Mouse (Mus musculus) frontal cortex, postnatal 10 days (tissue): ENCODE data around the gene 2610028H24Rik.

Experiments used
- DNase-seq, 2 experiments: peaks; one replicate each; pipeline ENCODE4 v3.0.0; 2022; ENCODE audit warnings: low spot score in 2 of 2, mixed read lengths in 1 of 2

Gene 2610028H24Rik

GRCm38 (mm10) chr10:76448851-76449250 is at the start of gene 2610028H24Rik:
TSS of gene 2610028H24Rik (plus strand) at chr10:76449081.
- DNase-seq: no peak

- DNase-seq: no peak
Measured at GRCm38 (mm10) chr10:76408520-76408919, 40.4 kb upstream of the 2610028H24Rik start.

DNA sequence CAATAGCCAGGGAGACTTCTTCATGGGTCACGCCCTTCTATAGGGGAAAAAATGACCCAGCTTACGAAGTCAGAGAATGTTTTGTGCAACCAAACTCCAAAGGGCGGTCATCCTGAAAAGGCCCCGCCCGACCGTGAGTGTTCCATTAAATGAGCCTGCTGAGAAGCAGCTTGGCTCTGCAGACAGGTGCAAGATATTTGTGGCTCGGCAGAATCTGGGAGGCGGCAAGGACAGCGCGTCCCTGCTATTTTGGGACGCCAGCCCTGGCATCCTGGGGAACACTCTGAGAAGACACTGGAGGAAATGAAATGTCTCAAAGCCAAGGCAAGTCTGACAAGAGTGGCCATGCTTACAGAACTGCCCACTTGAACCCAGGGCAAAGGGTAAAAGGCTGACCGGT is 32.1 kb upstream of the 2610028H24Rik start:
- DNase-seq: no peak

GRCm38 (mm10) chr10:76425674-76426073 is 23.2 kb upstream of the 2610028H24Rik start:
- DNase-seq: no peak

- DNase-seq: no peak
Measured at GRCm38 (mm10) chr10:76433925-76434324, 15.0 kb upstream of the 2610028H24Rik start.

GRCm38 (mm10) chr10:76439107-76439890 is 9.6 kb upstream of the 2610028H24Rik start:
- no peak for DNase-seq

- no peak for DNase-seq
Measured at GRCm38 (mm10) chr10:76440281-76440680, 8.6 kb upstream of the 2610028H24Rik start, which contains the start of gene AC141477.1. TSS of gene AC141477.1 (minus strand) at chr10:76440444.

- peak; percentile 95 to 96 for DNase-seq
Measured at GRCm38 (mm10) chr10:76442178-76443088, 6.4 kb upstream of the 2610028H24Rik start, which contains the start of gene Pcnt. TSS of gene Pcnt (minus strand) at chr10:76442786.

DNA sequence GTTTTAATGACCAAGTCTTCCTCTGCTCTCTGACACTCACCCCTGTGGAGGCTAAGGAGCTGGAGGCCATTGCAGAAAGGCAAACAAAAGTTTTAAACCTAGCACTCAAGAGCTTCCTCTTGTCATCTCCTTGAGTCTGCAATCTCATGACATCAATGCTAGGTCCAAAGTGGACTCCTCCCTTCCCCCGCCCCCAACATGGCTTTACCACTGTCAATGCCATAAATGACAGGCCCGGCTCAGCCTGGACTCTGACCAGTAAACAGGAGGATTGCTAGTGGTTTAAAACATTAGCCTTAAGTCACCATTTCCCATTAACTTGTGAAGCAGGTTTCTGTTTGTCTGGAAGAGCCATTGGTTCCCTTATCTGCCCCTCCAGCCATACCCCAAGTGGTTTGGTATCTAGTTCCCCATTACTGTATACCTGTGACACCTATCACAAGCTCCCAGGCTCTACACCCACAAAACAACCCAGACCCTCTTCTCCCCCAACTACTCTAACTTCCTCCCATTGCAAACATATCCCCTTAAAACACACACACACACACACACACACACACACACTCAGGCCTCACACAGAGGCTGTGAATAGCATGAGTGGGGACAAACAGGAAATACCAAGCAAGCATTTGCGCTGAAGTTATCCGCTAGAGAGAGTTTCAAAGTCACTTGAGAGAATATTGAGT is 2.7 kb upstream of the 2610028H24Rik start:
- DNase-seq: no peak

- DNase-seq: no peak
Measured at GRCm38 (mm10) chr10:76447406-76448229, 1.3 kb upstream of the 2610028H24Rik start.

GRCm38 (mm10) chr10:76455289-76455688 is 6.4 kb downstream of the 2610028H24Rik start:
- peak in 1 of 2 experiments; percentile 38 for DNase-seq

- no peak for DNase-seq
Measured at GRCm38 (mm10) chr10:76461255-76461654, 12.4 kb downstream of the 2610028H24Rik start.

DNA sequence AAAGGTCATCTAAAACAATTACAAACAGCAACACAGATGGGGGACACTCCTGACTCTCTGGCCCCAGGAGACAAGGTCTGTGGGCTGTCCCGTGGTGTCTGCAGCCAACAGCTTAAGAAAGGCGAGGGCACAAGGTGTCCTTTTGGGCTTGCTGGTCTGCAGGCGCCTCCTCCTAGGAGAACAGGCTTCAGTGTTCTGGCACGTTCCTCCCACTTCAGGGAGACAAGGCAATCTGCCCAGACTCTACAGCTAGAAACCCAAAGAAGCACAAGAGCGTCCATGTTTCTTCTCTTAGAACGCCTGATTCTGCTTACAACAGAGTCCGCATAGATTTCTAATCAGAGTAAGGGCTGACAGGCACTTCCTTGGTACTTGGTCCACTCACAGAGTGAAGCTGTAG is 13.4 kb downstream of the 2610028H24Rik start:
- no peak for DNase-seq

- no peak for DNase-seq
Measured at GRCm38 (mm10) chr10:76462721-76463120, 13.8 kb downstream of the 2610028H24Rik start.

DNA sequence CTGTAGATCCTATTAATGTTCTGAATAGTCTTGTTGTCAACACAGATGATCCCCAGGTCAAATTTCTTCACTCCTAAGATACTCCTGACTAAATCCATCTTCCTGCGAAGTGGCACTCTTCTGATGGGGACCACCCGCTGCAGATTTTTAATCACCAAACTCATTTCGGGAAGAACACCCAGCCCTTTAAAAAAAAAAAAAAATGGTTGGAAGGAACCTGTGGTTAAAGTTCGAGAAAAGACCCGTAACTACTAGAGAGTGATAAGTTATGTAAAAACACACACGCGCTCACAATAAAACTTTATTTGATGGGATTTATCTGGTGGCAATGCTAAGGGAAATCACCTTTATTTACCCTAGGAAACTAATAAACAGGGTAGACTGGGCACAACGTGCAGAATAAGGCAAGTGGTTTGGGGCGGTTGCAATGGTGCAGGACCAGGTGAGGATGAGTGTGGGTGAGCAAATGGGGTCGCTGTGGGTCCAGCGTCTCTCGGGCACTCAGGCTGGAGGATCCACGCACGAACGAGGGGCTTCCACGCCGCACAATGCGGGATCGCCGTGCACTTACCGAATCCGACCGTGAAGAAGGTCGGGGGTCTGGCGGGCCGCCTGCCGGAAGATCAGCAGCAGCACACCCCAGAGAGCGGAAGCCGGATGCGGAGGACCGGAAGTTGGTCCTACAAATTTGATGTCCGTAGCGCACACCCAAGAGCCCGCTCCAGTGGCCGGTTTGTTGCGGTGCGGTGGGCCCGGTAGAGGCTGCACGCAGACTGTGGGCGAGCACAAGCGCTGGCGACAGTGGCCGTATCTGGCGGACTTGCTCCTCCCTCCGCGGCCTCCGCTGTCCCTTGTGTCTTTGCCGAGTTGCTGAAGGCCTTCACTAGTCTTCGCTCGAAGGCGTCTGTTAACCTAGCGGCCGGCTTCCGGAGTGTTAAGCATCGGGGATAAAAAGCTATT is 19.6 kb downstream of the 2610028H24Rik start, which contains the start of the genes Mcm3ap and Ybey:
Mcm3ap (plus strand) TSS at position 725 of the 960 bp plus-strand sequence.
Ybey (minus strand) TSS at position 912 of the 960 bp plus-strand sequence.
- peak; percentile 78 to 87 for DNase-seq

DNA sequence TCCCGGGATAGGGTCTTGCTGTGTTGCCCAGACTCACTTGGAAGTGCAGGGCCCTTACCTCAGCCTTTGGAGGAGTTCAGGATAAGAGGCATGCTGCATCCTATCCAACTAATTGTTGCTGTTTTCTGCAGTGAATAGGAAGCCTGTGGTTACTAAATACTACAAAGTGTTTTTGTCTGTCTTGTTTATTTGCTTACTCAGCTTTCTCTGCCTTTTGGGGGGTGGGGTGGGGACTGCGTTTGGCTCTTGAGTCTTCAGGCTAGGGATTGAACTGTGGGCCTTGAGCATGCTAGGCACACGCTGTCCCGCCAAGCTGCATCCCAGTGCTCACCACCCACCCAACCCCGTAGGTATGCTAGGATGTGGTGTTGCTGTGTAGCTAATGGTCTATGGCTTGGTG is 24.9 kb downstream of the 2610028H24Rik start:
- no peak for DNase-seq

- no peak for DNase-seq
Measured at GRCm38 (mm10) chr10:76480851-76481250, 32.0 kb downstream of the 2610028H24Rik start.

DNA sequence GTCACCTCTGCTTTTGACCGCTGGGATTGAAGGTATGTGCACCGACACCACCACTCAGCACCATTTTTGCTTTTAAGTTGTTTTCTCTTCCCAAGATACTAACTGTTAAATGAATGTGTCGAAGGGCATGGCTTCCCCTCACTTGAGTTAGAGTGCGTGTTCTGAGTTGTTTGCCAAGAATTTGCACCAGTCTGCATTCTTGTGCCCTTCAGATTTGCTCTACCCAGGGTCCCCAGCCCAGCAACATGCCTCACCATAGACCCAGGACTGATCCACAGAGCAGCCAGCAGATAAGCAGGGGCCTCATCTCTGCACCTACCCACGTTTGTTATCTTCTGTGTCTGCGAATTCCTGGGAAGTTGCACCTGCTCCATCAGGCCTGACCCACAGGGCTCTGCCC is 32.6 kb downstream of the 2610028H24Rik start:
- DNase-seq: no peak

GRCm38 (mm10) chr10:76486302-76486701 is 37.4 kb downstream of the 2610028H24Rik start:
- DNase-seq: no peak
